Mouse (Mus musculus) adipocyte (in vitro differentiated cells): ENCODE results near the gene B3gnt6.
A peak's percentile ranks its signal among the peaks of the same experiment; 100 is the strongest.

Source experiments
- DNase-seq: peaks from one replicate; pipeline ENCODE4 v3.0.0-alpha.2; 2016; ENCODE audit warnings: low spot score

Gene B3gnt6

DNA sequence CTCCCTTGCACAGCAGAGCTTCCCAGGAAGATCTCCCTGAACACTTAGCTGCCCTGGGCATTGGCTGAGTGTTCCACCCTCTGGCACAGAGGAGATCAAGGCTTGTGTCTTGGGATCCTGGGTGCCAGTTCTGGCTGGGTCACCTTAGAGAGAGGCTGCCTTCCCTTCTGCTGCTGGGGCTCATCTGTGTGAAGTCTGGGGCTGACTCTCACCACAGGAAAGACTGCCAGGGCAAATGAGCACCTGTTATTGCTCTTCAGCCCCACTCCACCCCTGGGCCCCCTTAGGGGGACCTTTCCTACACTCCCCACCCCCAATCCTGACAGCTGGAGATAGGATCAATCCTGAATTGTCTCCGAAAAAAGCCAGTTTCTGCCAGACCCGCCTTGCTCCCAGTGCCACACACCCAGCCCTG lies 22.2 kb downstream of the B3gnt6 start:
- DNase-seq, result no peak

DNA sequence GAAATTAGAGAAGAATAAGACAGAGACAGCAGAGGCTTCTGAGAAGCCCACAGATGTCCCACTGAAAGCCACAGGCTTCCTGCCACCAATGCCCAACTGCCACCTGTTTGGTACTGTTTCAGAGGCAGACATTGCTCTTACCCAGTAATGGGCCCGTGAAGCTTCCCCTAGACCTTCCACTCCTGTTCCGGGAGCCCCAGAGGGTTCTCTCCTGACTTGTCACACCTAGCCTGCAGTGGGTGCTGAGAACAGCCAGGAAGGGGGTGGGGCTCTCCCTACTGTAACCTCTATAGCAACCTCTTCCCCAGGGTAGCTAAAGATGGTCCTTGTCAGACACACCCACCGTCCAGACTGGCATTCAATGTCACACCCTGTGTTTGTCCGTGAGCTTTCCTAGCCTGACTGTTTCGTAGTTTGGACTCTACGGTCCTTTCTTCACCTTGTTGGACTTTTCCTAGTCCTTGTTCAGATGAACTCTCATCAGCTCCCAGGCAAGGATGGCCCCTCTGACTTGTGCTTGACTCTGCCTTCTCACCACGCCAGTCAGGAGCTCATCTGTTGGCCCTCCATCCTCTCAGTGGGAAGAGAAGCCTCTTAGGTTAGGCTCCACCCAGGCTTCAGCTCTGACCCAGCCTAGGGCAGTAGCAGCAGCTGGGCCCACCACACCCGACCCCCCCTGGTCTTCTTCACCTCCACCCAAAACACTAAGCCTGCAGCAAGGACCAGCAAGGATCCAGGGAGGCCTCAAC lies 22.8 kb downstream of the B3gnt6 start:
- no peak for DNase-seq

DNA sequence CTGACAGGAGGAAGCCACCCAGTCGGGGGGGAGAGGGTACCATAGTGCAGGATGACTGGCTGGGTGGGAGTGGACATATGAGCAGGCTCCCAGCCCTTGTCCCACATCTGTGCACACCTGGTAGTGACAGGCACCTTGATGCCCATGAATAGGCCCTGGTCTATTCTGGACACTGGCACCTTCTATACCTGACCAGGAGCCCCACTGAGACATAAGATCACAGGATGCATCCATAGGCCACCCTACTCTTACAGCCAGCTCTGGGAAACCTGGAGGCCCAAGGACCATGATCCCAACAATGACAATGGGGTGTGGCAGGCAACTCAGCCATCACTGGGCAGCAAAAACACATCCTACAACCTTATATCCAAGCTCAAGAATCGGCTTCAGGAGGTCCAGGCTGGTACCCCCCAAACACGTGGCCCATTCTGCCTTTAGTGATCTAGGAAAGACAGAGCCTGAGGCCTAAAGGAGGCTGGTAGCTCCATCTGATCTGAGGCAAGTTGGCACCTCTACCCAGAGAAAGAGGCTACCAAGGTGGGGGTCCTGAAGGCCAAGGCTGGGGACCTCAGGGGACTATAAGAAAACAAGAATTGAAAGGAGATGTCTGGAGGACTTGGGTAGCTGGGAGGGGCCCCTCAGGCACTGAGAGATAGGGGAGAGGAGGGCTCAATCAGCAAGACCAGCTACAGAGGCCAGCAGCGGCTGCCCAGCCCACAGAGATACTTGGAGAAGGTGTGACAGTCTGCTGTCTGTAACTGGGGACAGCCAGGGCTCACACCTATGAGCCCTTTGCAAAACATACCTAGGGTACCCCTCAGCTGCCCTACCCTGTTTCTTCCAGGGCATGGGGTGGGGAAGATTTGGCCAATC lies 24.2 kb downstream of the B3gnt6 start:
- DNase-seq, result no peak

DNA sequence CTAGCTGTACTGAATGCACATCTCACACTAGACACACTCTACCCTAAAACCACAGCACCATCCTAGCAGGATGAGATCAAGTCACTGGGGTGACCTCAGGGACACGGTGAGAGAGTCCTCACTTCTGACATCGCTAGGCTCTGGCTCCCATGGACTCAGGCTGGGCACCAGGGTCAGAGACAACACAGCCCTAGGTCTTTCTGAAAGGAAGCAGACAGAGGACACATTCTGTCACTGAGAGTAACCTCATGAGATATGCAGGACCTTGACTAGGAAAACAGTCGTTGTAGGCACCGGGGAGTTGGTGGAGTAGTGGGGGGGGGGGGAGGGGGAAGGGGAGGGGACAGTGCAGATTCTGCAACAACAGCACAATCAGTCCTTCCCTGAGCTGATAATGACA lies 25.9 kb downstream of the B3gnt6 start:
- no peak for DNase-seq

DNA sequence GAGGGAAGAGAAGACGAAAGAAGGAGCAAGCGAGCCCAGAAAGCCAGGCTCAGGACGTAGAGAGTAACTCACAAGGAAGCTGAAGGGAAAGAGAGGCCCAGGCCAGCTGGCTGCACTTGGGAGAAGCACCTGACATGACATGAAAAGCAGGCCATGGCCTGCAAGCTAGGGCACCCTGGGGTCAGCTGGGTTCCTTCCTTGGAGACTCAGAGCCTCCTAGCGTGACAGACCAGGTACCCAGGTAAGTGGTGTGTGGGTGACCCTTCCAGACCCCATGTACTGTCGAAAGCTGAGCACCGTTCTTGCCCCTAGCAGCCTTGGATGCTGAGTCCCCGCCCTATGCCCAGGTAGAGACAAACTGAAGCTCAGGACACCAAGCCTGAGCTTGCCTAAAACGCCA lies 26.6 kb downstream of the B3gnt6 start:
- no peak for DNase-seq

DNA sequence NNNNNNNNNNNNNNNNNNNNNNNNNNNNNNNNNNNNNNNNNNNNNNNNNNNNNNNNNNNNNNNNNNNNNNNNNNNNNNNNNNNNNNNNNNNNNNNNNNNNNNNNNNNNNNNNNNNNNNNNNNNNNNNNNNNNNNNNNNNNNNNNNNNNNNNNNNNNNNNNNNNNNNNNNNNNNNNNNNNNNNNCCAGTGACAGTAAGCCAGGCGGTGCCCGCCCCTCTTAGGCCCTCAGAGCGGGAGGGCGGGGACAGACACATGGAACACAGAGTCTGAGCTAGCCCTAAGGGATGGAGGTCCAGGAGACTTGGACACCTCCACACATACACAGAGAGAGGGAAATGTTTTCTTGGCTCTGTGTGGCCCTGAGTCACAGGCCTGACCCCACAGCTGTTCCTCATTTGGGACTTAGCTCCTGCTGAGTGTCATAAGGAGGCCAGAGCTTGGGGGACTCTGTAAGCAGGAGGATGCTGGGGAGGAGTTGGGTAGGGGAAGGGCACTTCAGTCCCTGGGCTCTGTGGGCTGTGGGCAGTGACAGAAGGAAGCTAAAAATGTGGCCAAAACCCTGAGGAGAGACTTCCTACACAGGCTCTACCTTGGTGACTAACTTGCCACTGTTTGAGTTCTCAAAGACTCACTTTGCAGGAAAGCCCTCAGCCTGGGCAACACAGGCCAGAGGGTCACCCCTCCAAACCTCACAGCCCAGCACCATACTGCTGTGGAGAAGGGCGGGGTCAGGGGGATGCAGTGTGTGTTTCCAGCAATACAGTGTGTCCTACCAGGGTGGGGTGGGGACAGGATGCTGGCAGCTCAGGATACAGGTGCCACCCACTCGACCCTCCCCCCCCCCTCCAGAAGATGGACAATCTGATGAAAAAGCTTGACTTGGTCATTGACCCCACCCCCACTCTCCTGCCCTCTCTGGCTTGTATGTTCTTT lies 27.9 kb downstream of the B3gnt6 start:
- peak; percentile 51 for DNase-seq

DNA sequence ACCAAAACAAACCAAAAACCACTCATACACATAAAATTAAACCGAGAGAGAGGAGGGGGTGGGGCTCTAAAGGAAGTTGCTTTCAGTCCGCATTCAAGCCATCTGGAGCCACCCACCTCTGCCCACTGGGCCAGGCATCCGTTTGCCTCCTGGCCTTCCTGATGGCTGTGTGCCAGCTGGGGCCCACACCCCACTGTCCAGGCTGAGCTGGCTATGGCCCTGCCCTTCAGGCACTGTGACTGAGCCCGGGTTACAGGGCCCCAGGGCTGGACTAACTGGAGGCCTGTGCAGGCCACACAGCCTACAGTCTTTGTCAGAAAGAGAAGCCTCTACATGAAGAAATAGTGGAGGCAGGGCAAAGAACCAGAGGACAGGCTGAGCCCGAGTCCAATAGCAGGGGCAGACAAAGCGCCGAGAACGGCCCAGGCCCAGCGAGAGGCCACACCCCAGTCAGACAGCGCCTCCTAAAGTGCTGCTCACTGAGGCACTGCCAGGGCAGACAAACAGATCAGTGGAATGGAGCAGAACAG lies 34.2 kb downstream of the B3gnt6 start:
- DNase-seq, result peak; percentile 56

DNA sequence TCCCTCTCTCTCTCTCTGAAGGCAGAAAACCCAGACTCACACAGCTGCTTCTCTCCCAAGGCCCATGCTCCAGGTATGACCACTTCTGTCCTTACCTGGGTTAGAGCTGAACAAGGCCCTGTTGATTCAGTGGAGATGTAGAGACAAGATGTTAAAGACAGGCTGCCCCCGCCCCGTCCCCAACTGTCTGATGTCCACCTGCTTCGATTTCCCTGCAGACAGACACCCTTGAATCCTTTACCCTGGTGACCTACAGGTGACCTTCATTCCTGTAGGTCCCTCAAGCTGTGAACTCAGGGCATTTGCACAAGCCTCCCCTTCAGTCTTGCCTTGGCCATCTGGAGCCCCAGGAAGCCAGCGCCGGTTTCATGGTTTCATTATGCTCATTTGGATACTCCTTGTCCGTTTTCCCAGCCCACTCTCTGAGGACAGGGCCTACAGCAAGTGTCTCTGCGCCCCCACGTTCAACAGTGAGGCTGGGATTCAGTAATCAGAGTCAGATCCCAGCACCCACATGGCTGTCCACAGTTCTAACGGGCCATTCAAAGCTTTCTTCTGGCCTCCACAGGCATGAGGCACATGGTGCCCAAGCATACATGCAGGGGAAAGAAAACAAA lies 34.8 kb downstream of the B3gnt6 start:
- DNase-seq, result no peak

DNA sequence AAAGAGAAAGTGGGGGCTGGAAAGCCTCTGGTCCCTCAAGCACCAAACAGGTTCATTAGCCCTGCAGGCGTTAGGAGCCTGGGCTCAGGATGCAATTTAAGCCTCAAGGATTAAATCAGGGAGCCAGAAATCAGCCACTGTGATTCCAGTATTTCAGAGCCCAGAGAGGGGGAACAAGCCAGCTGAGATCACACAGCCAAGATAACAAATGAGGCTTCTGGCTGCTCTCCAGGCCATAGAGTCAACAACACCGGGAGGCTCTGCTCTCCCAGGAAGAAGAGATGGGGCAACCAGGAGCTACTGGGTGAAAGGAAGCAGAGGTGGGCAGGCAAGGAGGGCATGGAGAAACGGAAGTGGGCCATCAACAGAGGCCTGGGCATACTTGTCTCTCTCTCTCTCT lies 35.6 kb downstream of the B3gnt6 start:
- peak; percentile 67 for DNase-seq

DNA sequence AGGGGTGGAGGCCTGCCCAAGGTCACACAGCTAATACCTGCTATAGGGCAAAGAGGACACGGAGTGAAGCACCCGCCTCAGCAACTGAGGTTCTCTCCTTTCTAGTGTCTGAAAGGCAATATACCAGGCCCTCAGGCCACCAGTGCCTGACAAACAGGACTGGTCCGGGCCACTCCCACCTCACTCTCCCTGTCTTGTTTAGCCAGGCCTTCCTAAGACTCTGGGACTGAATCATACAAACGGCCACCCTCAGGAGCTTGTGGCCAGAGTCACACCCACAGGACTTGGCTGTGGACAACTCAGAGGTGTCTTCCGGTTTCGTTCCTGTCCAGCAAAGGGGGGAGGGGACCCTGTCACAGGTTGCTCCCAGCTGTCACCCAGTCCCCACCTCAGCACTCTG lies 37.0 kb downstream of the B3gnt6 start:
- no peak for DNase-seq

DNA sequence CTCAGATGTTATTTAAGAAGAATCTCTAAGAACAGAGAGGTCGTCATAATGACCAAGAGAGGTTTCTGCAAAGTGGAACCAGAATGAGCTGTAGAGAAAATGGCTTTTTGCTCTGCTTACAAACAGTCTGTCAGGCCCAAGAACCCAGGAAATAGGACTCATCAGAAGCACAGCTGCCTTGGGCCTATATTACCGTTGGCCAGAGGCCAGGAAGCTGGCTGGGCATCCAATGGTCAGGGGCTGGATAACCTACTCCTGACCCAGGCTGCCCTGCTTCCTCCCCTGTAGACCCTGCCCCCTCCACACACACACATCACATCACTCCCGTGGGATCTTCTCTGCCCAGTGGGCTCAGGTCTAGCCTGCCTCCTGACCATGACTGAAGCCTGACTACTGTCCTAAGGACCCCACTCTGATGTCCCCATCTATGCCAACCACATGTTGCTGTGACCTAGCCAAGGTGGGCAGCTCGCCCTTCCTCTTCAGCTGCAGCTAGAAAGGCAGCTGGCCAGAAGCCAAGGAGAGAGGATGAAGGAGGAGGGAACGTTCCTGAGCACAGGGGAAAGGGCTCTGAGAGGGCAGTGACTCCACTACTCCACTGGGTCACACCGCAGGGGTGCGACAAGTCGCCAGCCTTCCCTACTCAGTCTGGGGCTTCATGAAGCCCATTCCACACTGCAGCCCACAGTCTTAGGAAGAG lies 39.1 kb downstream of the B3gnt6 start:
- DNase-seq, result peak; percentile 46

DNA sequence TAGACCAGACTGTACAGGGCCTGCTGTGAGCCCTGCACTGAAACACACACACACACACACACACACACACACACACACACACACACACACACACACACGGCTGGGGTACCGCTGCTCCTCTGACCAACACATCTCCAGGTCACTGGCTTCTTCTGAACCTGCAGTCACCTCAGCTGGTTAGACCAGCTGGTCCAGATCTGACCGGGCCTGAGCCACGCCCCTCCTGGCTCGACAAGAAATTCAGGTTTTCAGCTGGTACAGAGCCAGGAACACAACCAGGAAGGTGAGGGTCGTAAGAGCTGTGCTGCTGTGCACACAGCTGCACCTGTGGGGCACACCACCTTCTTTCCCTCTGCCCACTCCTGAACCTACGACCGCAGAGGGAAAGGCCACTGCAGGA lies 40.8 kb downstream of the B3gnt6 start:
- DNase-seq, result no peak

DNA sequence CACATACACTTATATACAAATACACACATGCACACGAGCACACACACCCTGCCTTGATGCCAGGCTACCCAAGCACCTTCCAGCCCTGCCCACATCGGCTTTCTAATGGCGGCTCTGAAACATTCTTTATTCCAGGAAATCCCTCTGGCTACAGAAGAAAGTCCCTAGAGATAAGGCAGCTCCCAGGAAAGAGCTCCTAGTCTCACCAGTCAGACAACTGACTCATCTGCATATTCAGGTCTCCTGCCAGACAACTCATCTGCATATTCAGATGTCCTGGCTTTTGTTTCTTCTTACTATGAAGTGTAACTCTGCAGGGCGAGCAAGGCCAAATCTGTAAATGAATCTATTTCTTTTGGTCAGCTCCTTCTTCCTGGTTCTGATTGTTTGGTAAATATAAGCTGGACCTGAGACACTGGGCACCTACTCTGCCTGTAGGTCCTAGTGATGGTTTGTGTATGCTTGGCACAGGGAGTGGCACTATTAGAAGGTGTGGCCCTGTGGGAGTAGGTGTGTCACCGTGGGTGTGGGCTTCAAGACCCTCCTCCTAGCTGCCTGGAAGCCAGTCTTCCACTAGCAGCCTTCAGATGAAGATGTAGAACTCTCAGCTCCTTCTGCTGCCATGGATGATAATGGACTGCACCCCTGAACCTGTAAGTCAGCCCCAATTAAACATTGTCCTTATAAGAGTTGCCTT lies 41.5 kb downstream of the B3gnt6 start:
- DNase-seq, result no peak

DNA sequence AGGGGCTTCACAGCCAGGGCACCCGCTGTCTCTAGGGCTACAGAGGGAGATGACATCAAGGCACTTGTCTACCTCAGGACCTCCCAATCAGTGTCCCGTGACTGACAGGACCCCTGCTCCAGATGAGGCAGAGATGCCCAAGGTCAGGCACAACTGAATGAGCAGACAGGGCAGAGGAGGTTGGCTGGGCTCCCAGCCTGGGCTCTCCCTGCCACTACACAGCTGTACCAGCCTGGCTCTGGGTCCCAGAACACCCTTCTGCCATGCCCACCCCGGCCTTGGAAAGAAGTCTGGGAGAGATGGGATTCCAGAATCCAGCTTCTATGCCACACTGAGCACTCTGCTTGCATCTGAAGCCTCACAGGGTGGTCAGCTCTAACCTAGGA lies 43.0 kb downstream of the B3gnt6 start:
- DNase-seq, result no peak

DNA sequence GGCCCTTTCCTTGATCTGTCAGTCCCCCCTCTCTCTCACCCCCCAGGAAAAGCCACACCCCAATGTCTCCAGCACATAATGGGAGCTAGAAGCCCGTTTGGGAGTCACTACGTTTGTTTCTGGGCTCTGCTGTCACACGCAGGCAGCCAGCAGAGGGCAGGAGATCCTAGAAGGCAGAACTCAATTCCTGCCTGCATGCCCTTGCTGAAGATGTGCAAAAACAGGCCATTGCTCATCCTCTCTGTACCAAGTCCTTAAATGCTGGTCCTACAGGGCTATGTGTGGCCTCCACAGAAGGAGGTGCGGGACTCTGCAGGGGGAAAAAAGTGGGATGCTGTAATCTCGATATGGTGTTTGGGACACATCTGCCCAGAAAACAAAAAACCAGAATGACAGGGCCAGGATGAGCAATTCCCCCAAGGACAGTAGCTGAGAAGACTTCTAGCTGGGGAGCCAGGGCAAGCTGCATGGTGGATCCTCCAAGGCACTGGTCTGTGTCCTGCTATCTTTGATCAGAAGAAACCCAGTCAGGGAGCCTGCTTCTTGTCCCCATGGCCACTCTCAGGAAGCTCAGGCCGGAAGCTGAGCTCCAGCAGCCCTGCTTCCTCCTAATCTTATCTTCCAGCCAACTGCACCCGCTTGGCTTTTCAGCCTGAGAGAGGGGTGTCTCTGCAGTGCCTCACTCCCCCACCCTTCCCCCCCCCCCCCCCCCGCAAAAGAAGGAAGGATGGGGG lies 43.6 kb downstream of the B3gnt6 start:
- peak; percentile 73 for DNase-seq

DNA sequence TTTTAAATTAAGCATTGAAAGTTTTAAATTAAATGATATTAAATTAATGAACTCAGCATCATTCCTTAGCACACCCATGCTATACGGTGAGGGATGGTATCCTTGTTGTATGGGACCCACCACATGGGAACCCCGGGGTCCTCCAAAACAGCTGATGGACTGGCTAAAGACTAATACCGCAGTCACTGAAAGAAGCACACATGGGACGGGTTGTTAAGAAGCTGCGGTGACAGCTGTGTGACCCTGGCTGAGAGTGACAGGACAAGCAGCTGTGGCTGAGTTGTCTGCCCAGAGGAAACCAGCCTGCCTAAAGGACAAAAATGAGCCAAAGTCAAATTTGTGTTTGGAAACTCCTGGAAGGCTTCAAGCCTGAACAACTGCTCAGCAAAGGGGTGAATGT lies 45.4 kb downstream of the B3gnt6 start:
- DNase-seq, result no peak

DNA sequence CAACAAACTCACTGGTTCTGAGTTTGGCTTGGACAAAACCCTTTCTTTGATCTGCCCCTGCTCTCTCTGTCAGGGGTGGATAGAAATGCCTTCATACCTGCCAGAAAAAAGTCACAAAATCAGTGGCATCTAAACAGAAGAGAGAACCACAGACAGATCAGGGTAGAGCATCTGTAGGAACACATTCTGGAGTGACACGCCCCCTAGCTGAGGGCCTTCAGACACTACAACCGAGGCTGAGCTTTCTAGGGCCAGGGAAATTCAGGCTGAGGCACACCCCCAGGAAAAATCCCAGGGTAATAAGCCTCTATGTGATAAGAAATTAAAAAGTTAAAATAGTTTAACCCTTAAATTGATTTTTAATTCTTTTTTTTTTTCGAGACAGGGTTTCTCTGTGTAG lies 45.9 kb downstream of the B3gnt6 start:
- DNase-seq, result no peak

DNA sequence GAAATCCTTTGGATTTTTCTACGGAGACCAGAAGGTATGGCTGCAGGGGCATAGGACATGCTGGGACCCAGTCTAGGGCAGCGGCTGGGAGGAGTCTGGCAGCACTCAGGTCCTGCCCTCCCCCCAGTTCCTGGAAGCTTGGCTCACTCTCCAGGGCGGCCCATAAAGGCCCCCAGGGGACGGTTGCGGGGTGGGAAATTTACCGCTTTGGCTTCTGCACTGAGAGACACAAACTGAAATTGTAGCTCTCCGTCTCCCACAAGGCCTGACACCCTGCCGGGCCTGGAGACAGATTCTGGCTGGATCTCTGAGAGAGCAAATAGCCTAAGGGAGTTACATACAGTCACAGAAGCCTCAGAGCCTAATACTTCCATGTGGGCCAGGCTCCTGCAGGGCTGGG lies 46.9 kb downstream of the B3gnt6 start:
- no peak for DNase-seq

DNA sequence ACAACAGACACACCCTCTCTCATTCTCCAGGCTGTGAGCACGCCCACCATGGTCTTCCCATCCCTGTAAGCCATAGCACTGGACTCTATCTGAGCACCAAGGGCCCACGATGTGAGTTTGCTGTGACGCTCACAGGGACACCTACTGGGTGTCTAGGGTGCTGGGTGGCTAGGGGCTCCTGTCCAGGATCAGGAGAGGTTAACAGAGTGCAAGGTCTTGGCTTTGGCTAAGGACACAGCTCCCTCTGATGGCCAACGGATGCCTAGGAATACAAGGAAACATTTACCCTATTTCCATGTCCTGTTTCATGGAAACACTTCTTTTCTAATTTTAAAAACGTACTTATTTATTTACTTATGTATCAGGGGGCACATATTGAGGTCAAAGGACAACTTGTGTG lies 48.8 kb downstream of the B3gnt6 start:
- peak; percentile 42 for DNase-seq

DNA sequence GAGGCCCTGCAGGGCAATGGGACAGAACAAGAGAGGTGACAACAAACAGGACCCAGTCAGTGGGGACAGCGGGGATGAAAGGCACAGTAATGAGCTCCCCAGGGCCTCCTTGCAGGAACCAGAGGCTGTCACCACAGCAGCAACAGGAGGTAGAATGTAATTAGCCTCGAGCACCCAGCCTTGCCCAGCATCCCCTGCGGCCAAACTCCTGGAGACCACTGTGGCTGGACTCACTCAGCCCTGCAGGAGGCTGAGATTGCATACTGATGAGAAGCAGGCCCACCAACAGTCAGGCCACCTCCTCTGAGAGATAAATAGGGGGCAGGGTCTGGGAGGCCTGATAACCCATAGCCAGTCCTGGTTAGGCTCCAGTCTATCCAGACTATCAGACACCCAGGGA lies 49.5 kb downstream of the B3gnt6 start:
- no peak for DNase-seq
